Mouse (Mus musculus): ENCODE data around the gene Npcd.

DNA sequence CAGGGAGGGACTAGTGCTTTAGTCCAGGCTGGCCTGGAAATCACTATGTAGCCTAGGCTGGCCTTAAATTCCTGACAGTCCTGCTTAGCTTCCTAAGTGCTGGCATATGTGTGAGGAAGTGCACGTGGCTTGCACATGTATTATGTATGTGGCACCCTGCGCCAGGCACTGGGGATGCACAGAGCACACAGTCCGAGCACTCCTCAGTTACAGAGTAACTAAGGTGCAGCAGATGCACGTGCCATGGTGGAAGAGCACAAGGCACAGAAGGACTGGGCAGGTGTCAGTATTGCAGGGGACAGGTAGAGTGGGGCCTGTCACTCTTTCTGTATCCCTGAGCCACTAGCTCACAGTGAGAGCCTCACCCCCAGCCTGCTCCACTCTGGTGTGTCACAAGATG lies 78.9 kb downstream of the Npcd start:
- TF ChIP-seq CTCF (IDR thresholded peaks at IDR 0.05; ENCODE audit: insufficient read depth, low read depth, low read length) (no peak), POLR2A (IDR thresholded peaks at IDR 0.05; ENCODE audit: insufficient read depth, low read depth, low read length) (no peak)

Measured in olfactory bulb, adult 2 months (tissue).